Mouse (Mus musculus): Measurements from ENCODE around the gene Brd4. TPM values are rescaled to one million over a fixed set of nuclear protein-coding genes. Genes with fewer than 3 reads are reported as not detected.

Gene Brd4
- total and polyA plus RNA-seq, 3 experiments = 12.3 to 91.4 TPM; not detected in 1

GRCm38 (mm10) chr17:32158841-32159240 lies 125.7 kb downstream of the Brd4 start:
- TF ChIP-seq TBP (IDR thresholded peaks at IDR 0.05; ENCODE audit: low read depth, low read length) = no peak
- peak; percentile 82 for TF ChIP-seq MYC (IDR thresholded peaks at IDR 0.05; ENCODE audit: low read depth, low read length)
- TF ChIP-seq TCF12 (IDR thresholded peaks at IDR 0.05; ENCODE audit: low read depth, low read length) = peak; percentile 98
- peak; percentile 54 for TF ChIP-seq MAX (IDR thresholded peaks at IDR 0.05; ENCODE audit: low read length)
- TF ChIP-seq EP300 (IDR thresholded peaks at IDR 0.05; ENCODE audit: low read depth in 1 of 2, low read length in 2 of 2) = peak; percentile 94
- TF ChIP-seq HCFC1 (IDR thresholded peaks at IDR 0.05; ENCODE audit: low read depth, low read length) = no peak
- peak; percentile 98 for TF ChIP-seq ZNF384 (IDR thresholded peaks at IDR 0.05; ENCODE audit: low read depth, low read length)
- peak; percentile 56; the same call in 1 of the 2 replicates for TF ChIP-seq MXI1 (IDR thresholded peaks at IDR 0.05; ENCODE audit: low read depth, low read length)
- peak; percentile 37; the same call in 1 of the 2 replicates for TF ChIP-seq MAZ (IDR thresholded peaks at IDR 0.05; ENCODE audit: low read depth, low read length)
- TF ChIP-seq ZMIZ1 (IDR thresholded peaks at IDR 0.05; ENCODE audit: low read depth, low read length) = no peak
- TF ChIP-seq ETS1 (IDR thresholded peaks at IDR 0.05; ENCODE audit: low read depth, low read length) = peak; percentile 90
- 0 out of 2 replicates have a peak, but pooled peaks have one; percentile 34 for TF ChIP-seq MYB (IDR thresholded peaks at IDR 0.05; ENCODE audit: low read depth, low read length)
- no peak for TF ChIP-seq SMC3 (IDR thresholded peaks at IDR 0.05; ENCODE audit: low read depth, low read length)
- no peak for TF ChIP-seq CTCF (IDR thresholded peaks at IDR 0.05 in 2 of 3, conservative IDR thresholded peaks at IDR 0.05 in 1 of 3; ENCODE audit: control insufficient read depth in 1 of 3, insufficient read depth in 1 of 3, low read depth in 2 of 3, low read length in 3 of 3, poor library complexity in 1 of 3, severe bottlenecking in 1 of 3)
- no peak for TF ChIP-seq RAD21 (IDR thresholded peaks at IDR 0.05; ENCODE audit: low read depth, low read length)
- TF ChIP-seq SIN3A (IDR thresholded peaks at IDR 0.05; ENCODE audit: low read length) = peak; percentile 80
- no peak for TF ChIP-seq ZC3H11A (IDR thresholded peaks at IDR 0.05; ENCODE audit: low read depth, low read length)
- TF ChIP-seq RCOR1 (IDR thresholded peaks at IDR 0.05; ENCODE audit: low read depth, low read length) = peak; percentile 88
- TF ChIP-seq BHLHE40 (IDR thresholded peaks at IDR 0.05; ENCODE audit: borderline replicate concordance, low read depth, low read length) = peak; percentile 97
- TF ChIP-seq JUND (IDR thresholded peaks at IDR 0.05; ENCODE audit: low read depth, low read length) = 0 out of 2 replicates have a peak, but pooled peaks have one; percentile 36
- 0 out of 2 replicates have a peak, but pooled peaks have one; percentile 67 for TF ChIP-seq MAFK (IDR thresholded peaks at IDR 0.05; ENCODE audit: borderline replicate concordance, low read depth, low read length)
- peak; percentile 59 for TF ChIP-seq TAL1 (IDR thresholded peaks at IDR 0.05; ENCODE audit: low read length)
- no peak for TF ChIP-seq E2F4 (IDR thresholded peaks at IDR 0.05; ENCODE audit: borderline replicate concordance, low read depth, low read length)
- TF ChIP-seq GATA1 (IDR thresholded peaks at IDR 0.05; ENCODE audit: low read depth, low read length) = peak; percentile 96
- H3K27ac ChIP-seq (ENCODE audit: control insufficient read depth, low read depth, low read length) = no peak overlapping the region
- H3K9ac ChIP-seq (ENCODE audit: control insufficient read depth, low read depth, low read length, poor library complexity, severe bottlenecking) = peak overlapping the region; percentile 14; the same call in 1 of the 2 replicates
- H3K27me3 ChIP-seq (ENCODE audit: control insufficient read depth in 1 of 2, insufficient read depth in 2 of 2, low read length in 2 of 2) = no peaks in the 10 kb centered on the region; a peak in 1 of 4 replicates
- no peaks in the 10 kb centered on the region for H3K79me2 ChIP-seq (ENCODE audit: control insufficient read depth, insufficient read depth, low read length, poor library complexity)
- peak overlapping the region; percentile 11 to 21; a peak in 3 of 4 replicates for H3K4me3 ChIP-seq (ENCODE audit: control insufficient read depth in 1 of 2, insufficient read depth in 1 of 2, low read depth in 2 of 2, low read length in 2 of 2)
- no peaks in the 10 kb centered on the region for H3K9me3 ChIP-seq (replicated peaks; ENCODE audit: insufficient read depth, low read length)
- DNase-seq (ENCODE audit: low read depth, low spot score) = peak; percentile 58
- H3K4me1 ChIP-seq (ENCODE audit: control insufficient read depth in 1 of 2, insufficient read depth in 2 of 2, low read length in 2 of 2) = peaks cover 8 to 30% of the 10 kb centered on the region in 2 experiments
- peaks cover 0 to 15% of the 10 kb centered on the region in 2 experiments; a peak in 2 of 4 replicates for H3K36me3 ChIP-seq (ENCODE audit: control insufficient read depth in 1 of 2, insufficient read depth in 2 of 2, low read length in 2 of 2)

Measured in MEL (cell line).